Mouse (Mus musculus) bone marrow, adult 2 months (tissue): Measurements from ENCODE around the gene Tfap4.

Source experiments
- CTCF ChIP-seq: fragments of 200-500 bp; IDR thresholded peaks from 2 replicates; pipeline ENCODE4 v1.5.1; 2011; ENCODE audit warnings: low read length, control low read depth; ENCODE audit not compliant: control insufficient read depth, insufficient read depth
- POLR2A ChIP-seq: fragments of 200-500 bp; IDR thresholded peaks from 2 replicates; pipeline ENCODE4 v1.6.1; 2011; ENCODE audit warnings: low read depth, mild to moderate bottlenecking, control low read depth, low read length, borderline replicate concordance; ENCODE audit not compliant: control insufficient read depth

- TF ChIP-seq POLR2A (no peak), CTCF (peak; percentile 99)
These were observed 8.6 kb downstream of the Tfap4 start for GRCm38 (mm10) chr16:4551056-4551455.
